Mouse (Mus musculus): ENCODE measurements at regions not wholly inside any gene's neighbourhood (a gene's known extent, or its start where the extent isn't known, plus 50 kb on each side); places are given as distances from the start of the nearest gene placed in this dataset.

- DNase-seq, result no peak
These were observed 249.8 kb downstream of the Tle3 start for GRCm38 (mm10) chr9:61621939-61622338.

GRCm38 (mm10) chr9:61620786-61621185 lies 248.6 kb downstream of the Tle3 start:
- no peak for DNase-seq

GRCm38 (mm10) chr9:61620105-61620504 lies 247.9 kb downstream of the Tle3 start:
- DNase-seq, result no peak

GRCm38 (mm10) chr9:61618510-61619249 lies 246.5 kb downstream of the Tle3 start:
- peak; percentile 55 for DNase-seq

GRCm38 (mm10) chr9:61617979-61618378 lies 245.8 kb downstream of the Tle3 start:
- DNase-seq, result no peak

- no peak for DNase-seq
These were observed 243.4 kb downstream of the Tle3 start for GRCm38 (mm10) chr9:61615556-61615955.

GRCm38 (mm10) chr9:61607576-61607975 lies 235.4 kb downstream of the Tle3 start:
- no peak for DNase-seq

- no peak for DNase-seq
These were observed 230.3 kb downstream of the Tle3 start for GRCm38 (mm10) chr9:61602353-61602978.

GRCm38 (mm10) chr9:61601911-61602310 lies 229.7 kb downstream of the Tle3 start:
- no peak for DNase-seq

GRCm38 (mm10) chr9:61597287-61597686 lies 225.1 kb downstream of the Tle3 start:
- DNase-seq, result no peak

GRCm38 (mm10) chr9:61596410-61597108 lies 224.4 kb downstream of the Tle3 start:
- DNase-seq, result no peak

- DNase-seq, result no peak
These were observed 223.2 kb downstream of the Tle3 start for GRCm38 (mm10) chr9:61595170-61595967.

GRCm38 (mm10) chr9:61593991-61594390 lies 221.8 kb downstream of the Tle3 start:
- no peak for DNase-seq

- no peak for DNase-seq
These were observed 217.6 kb downstream of the Tle3 start for GRCm38 (mm10) chr9:61589727-61590299.

- no peak for DNase-seq
These were observed 211.3 kb downstream of the Tle3 start for GRCm38 (mm10) chr9:61583281-61584072.

- no peak for DNase-seq
These were observed 208.9 kb downstream of the Tle3 start for GRCm38 (mm10) chr9:61581046-61581445.

GRCm38 (mm10) chr9:61578255-61578654 lies 206.1 kb downstream of the Tle3 start:
- no peak for DNase-seq

- DNase-seq, result no peak
These were observed 201.6 kb downstream of the Tle3 start for GRCm38 (mm10) chr9:61573634-61574359.

- no peak for DNase-seq
These were observed 190.9 kb downstream of the Tle3 start for GRCm38 (mm10) chr9:61563017-61563416.

- no peak for DNase-seq
These were observed 189.4 kb downstream of the Tle3 start for GRCm38 (mm10) chr9:61561551-61561950.

- DNase-seq, result peak; percentile 63
These were observed 186.5 kb downstream of the Tle3 start for GRCm38 (mm10) chr9:61558621-61559020.

Data from heart, postnatal 4 days (tissue).